Mouse (Mus musculus): Measurements from ENCODE around the gene Pde3a. TPM values are rescaled to one million over a fixed set of nuclear protein-coding genes. Genes with fewer than 3 reads are reported as not detected.

Pde3a gene
- polyA plus RNA-seq (2016; fragmentation: Nextera tagmentation; extraction: Ambion mirVana), result 2.8 and 2.9 TPM in 2 replicates

DNA sequence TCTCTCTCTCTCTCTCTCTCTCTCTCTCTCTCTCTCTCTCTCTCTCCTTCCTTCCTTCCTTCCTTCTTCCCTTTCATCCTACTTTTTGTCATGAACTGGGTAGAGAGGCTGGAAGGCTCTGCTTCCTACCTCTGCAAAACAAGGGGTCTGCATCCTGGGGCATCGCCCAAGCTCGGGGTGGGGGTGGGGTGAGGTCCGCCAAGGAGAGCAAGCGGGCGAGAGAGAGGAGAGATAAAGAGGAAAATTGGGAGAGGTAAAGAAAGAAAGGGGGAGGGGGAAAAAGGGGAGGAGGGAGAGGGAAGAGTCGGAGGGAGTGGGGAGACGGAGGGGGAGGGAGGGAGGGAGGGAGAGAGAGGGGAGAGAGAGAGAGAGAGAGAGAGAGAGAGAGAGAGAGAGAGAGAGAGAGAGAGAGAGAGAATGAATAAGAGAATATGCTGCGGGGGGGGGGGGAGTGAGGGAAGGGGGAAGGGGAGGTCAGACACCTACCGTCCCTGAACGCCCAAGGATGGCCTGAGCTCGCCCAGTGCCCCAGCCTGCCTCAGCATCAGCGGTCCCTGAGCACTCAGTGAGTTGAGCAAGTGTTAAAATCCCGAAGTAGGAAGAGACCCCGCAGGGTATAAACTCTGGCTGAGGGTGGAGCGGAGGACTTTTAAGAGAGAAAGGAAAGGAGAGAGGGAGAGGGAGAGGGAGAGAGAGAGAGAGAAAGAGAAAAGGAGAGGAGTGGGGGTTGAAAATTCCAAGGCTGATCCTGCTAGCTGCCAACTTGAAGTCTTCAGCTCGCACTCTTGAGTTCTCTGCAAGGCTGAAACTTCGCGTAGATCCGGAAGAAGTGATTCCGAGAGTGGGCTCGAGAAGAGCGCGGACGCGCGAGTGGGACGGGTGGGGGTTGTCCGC, at the start of gene Pde3a:
TSS of gene Pde3a (plus strand) at position 579 of the 894 bp plus-strand sequence.
- Histone ChIP-seq H3K4me3 (peak within 1 kb of the TSS; percentile 52), H3K4me2 (peak within 1 kb of the TSS; percentile 64), H3K9ac (peak within 1 kb of the TSS; percentile 37), H3K27me3 (replicated peaks) (peaks cover 39% of the 10 kb centered on the region), H3K27ac (peak within 1 kb of the TSS; percentile 45; the same call in 1 of the 2 replicates), H3K9me3 (replicated peaks) (no peaks in the 10 kb centered on the region), H3K36me3 (no peaks in the 10 kb centered on the region), H3K4me1 (no peaks in the 10 kb centered on the region)
- ATAC-seq, result no peak; the same call in 1 of the 2 replicates
- WGBS (ENCODE audit: insufficient replicate concordance), result 2% methylated on average over 27 of the region's 28 CpGs

DNA sequence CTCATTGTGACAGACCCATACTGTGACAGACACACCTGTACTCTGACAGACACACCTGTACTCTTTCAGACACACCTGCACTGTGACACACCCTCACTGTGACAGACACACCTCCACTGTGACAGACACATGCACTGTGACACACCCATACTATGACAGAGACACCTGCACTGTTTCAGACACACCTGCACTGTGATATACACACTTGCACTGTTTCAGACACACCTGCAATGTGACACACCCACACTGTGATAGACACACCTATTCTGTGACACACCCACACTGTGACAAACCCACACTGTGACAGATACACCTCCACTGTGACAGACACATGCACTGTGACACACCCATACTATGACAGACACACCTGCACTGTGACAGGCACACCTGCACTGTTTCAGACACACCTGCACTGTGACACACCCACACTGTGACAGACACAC, 48.9 kb upstream of the Pde3a start:
- no peaks in the 10 kb centered on the region for H3K36me3 ChIP-seq

DNA sequence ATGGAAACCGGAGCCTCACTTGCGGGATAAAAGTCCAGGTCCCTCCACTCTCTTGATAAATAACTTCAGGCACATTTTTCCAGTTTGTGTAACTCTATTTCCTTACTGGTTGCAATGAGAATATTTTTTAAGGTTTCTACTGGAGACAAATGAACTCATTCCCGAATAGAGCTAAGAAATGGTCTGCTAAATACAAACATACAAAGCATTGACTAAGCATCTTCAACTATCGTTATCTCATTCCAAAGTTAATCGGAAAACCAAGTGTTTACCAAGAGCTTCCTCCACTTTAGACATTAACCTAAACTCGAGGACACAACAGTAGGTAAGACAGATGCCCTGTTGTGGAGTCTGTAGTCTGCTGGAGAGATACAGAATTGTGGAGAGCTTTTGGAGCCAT, 41.5 kb upstream of the Pde3a start:
- Histone ChIP-seq H3K9me3 (replicated peaks) (no peaks in the 10 kb centered on the region), H3K4me2 (no peak overlapping the region), H3K27me3 (replicated peaks) (no peaks in the 10 kb centered on the region), H3K4me1 (no peaks in the 10 kb centered on the region), H3K36me3 (no peaks in the 10 kb centered on the region), H3K4me3 (no peak overlapping the region), H3K27ac (no peak overlapping the region), H3K9ac (no peak overlapping the region)
- WGBS (ENCODE audit: insufficient replicate concordance), result 63% methylated on average over 6 of the region's 6 CpGs
- no peak for ATAC-seq

More for the DNA sequence above, 48.9 kb upstream of the Pde3a start:
- no peaks in the 10 kb centered on the region for H3K4me1 ChIP-seq
- 0 out of 2 replicates have a peak, but pooled peaks have one; percentile 15 for ATAC-seq
- no peak overlapping the region for H3K4me3 ChIP-seq
- no peak overlapping the region for H3K27ac ChIP-seq
- no peaks in the 10 kb centered on the region for H3K9me3 ChIP-seq (replicated peaks)
- H3K27me3 ChIP-seq (replicated peaks), result no peaks in the 10 kb centered on the region
- H3K4me2 ChIP-seq, result no peak overlapping the region
- no peak overlapping the region for H3K9ac ChIP-seq

DNA sequence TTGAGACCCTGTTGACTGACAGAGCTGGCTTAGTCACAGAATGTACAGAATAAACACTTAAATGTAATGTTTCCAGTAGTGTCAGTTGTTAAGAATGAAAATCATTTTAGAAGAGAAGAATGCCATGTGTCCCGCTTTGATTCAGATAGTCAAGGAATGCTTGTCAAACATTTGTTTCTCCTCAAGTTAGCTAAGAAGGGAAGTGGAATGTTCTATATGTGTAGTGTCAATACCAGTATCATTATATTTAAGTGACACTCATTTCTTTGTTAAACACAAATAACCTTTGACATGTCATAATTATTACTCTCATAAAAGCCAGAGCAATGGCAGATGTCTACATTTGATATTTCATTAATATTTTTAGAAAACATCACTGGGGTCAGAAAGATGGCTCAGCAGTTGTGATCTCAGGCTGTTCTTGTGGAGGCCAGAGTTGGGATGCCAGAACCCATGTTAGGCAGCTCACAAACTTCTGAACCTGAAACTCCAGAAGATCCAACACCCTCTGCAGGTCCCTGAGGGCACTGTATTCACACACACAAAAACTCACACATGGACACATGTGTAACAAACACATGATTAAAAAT, 40.7 kb upstream of the Pde3a start:
- WGBS (ENCODE audit: insufficient replicate concordance), result 57% methylated on average over 1 of the region's 1 CpGs

DNA sequence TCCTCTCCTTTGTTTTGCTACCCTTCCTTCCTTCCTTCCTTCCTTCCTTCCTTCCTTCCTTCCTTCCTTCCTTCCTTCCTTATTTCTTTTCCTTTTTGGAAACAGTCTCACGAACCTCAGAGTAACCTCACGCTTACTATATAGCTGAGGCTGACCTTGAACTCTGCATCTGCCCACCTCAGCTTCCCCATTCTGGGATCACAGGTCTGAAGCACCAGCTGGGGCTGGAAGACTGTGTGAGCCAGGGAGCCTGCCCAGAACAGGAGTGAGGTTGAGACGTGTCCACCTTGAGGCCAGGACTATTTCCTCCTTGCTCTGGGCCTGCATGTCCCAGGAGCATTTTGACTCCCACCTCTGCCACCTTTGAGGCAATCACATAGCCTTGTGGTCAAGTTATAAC, 39.0 kb upstream of the Pde3a start:
- H3K4me3 ChIP-seq, result no peak overlapping the region
- ATAC-seq, result no peak
- H3K4me2 ChIP-seq, result no peak overlapping the region
- no peaks in the 10 kb centered on the region for H3K36me3 ChIP-seq
- WGBS (ENCODE audit: insufficient replicate concordance), result 81% methylated on average over 3 of the region's 3 CpGs
- H3K9ac ChIP-seq, result no peak overlapping the region
- no peaks in the 10 kb centered on the region for H3K9me3 ChIP-seq (replicated peaks)
- no peaks in the 10 kb centered on the region for H3K27me3 ChIP-seq (replicated peaks)
- no peak overlapping the region for H3K27ac ChIP-seq
- no peaks in the 10 kb centered on the region for H3K4me1 ChIP-seq

More for the DNA sequence above, 40.7 kb upstream of the Pde3a start:
- no peak overlapping the region for H3K9ac ChIP-seq
- no peak overlapping the region for H3K27ac ChIP-seq
- H3K4me3 ChIP-seq, result no peak overlapping the region
- ATAC-seq, result no peak
- H3K4me2 ChIP-seq, result no peak overlapping the region
- H3K9me3 ChIP-seq (replicated peaks), result no peaks in the 10 kb centered on the region
- H3K27me3 ChIP-seq (replicated peaks), result no peaks in the 10 kb centered on the region
- H3K4me1 ChIP-seq, result no peaks in the 10 kb centered on the region
- H3K36me3 ChIP-seq, result no peaks in the 10 kb centered on the region

DNA sequence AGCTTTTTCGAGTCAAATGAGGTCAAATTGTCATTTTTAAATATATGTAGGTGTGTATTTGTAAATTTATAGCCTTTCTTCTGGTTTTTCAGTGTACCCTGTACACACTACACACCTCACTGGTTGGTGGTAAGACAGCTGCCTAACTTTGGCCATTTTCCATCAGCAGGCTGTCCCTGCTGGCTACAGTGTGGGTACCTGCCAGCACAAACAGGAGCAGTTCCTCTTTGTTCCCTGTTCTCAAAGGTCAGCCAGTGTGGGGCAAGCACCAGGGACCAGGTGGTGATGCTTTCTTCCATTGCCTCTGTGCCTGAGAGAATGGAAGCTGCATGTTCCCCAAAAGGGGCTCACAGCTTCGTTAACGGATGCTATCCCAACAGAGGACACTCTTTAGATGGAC, 28.0 kb upstream of the Pde3a start:
- Histone ChIP-seq H3K4me2 (no peak overlapping the region), H3K36me3 (no peaks in the 10 kb centered on the region), H3K9me3 (replicated peaks) (no peaks in the 10 kb centered on the region), H3K27me3 (replicated peaks) (no peaks in the 10 kb centered on the region), H3K4me1 (no peaks in the 10 kb centered on the region), H3K27ac (no peak overlapping the region), H3K4me3 (no peak overlapping the region), H3K9ac (no peak overlapping the region)
- ATAC-seq, result no peak
- WGBS (ENCODE audit: insufficient replicate concordance), result 42% methylated on average over 3 of the region's 3 CpGs

DNA sequence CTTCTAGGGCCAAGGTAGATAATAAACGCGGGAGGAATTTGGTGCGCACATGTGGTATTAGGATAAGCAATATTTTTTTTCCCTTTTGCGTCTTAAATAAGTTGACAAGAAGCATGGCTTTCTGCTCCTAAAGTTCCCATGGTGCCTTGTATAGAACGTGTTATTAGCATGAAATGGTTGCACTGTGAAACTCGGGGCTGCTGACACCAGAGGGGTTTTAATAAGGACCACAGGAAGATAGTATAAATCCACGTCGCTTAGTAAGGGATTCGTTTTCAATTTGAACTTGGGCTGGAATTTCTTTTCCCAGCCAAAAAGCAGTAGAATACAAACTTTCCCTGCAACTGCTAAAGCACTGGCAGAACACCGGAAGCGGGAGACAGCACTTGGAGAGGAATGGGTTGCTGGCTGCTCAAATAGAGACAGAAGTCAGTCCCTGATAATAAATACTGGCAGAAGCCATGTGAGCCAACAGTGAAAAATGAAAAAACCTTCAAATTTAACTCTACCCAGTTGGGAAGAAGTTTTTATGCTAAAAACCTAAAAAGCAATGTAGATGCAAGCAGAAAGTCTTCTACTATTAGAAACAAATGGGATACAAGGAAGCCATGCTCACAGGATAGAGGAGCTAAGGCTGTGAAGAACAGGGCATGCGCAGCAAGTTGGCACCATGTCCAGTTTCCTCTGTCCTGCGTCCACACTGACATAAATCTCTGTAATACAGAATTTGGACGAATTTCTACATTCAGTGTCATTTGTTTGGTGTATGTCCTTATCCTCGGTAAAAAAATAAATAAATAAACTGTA, 22.0 kb upstream of the Pde3a start:
- H3K4me1 ChIP-seq, result no peaks in the 10 kb centered on the region
- WGBS (ENCODE audit: insufficient replicate concordance), result 71% methylated on average over 15 of the region's 15 CpGs
- no peaks in the 10 kb centered on the region for H3K27me3 ChIP-seq (replicated peaks)
- H3K27ac ChIP-seq, result no peak overlapping the region
- no peak overlapping the region for H3K4me2 ChIP-seq
- H3K4me3 ChIP-seq, result no peak overlapping the region
- H3K9ac ChIP-seq, result no peak overlapping the region
- no peaks in the 10 kb centered on the region for H3K36me3 ChIP-seq
- ATAC-seq, result no peak
- no peaks in the 10 kb centered on the region for H3K9me3 ChIP-seq (replicated peaks)

DNA sequence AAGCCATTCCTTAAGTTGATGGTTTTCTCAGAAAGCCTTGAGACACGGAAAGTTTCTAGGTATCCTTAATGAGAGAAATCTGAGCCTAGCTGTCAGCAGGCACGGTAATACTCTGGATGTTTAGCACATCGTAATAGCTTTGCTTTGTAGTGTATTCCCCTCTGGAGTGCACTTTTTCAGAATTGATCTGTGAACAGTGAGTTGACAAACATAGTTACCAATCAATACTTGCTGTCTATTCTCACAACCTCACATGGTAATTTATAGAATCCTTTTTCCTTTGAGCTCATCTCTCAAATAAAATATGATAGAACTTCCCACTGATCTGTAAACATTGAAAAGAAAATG, 21.4 kb upstream of the Pde3a start:
- H3K36me3 ChIP-seq, result no peaks in the 10 kb centered on the region
- no peak overlapping the region for H3K4me2 ChIP-seq
- 46% methylated on average over 3 of the region's 3 CpGs for WGBS (ENCODE audit: insufficient replicate concordance)
- no peak overlapping the region for H3K27ac ChIP-seq
- no peak for ATAC-seq
- H3K9ac ChIP-seq, result no peak overlapping the region
- no peak overlapping the region for H3K4me3 ChIP-seq
- no peaks in the 10 kb centered on the region for H3K4me1 ChIP-seq
- no peaks in the 10 kb centered on the region for H3K27me3 ChIP-seq (replicated peaks)
- H3K9me3 ChIP-seq (replicated peaks), result no peaks in the 10 kb centered on the region

DNA sequence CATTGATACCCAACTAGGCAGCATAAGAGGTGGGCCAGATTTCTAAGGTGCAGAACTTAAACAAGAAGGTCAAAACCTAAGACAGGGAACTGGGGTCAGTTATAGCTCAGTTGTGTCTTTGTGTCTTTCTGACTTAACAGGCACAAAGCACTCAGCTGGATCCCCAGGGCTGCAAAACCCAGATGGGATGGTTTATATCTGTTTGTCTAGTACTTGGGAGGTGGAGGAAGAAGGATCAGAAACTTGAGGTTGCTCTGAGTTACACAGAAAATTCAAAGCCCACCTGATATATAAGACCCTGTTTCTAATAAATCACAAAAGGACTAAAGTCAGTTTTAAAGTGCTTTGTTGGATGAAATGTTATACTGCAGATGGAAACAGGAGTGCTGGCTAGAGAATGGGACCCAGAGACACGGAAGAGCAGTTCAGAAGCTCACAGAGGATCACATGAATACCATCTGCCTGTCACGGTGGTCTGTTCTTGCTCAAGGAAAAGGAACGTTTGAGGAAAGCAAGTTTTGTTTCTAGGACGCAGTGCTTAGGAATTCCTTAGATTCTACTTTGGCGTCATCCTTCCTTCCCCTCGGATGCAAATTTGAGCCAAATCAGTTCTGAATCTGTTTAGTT, 16.2 kb upstream of the Pde3a start:
- Histone ChIP-seq H3K27ac (no peak overlapping the region), H3K4me3 (no peak overlapping the region), H3K9me3 (replicated peaks) (no peaks in the 10 kb centered on the region), H3K27me3 (replicated peaks) (no peaks in the 10 kb centered on the region), H3K4me1 (no peaks in the 10 kb centered on the region), H3K36me3 (no peaks in the 10 kb centered on the region), H3K9ac (no peak overlapping the region), H3K4me2 (no peak overlapping the region)
- no peak for ATAC-seq
- WGBS (ENCODE audit: insufficient replicate concordance), result 56% methylated on average over 6 of the region's 6 CpGs

DNA sequence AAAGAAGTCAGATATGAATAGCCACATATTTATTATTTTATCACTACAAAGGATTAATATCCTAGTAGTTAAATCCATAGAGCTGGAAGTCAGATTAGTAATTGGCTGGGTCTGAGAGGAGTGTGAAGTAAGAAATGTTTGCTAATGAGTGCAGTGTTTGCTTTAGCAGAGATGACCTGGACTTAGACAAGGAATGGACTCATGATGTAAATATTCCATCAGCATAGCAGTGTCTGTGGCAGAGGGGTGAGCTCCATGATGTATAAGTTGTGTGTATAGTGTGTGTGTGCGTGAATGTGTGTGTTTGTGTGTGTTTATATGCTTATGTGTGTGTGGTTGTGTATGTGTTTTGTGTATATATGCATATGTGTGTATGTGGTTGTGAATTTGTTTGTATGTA, 7.3 kb upstream of the Pde3a start:
- ATAC-seq, result no peak
- WGBS (ENCODE audit: insufficient replicate concordance), result 67% methylated on average over 1 of the region's 1 CpGs

DNA sequence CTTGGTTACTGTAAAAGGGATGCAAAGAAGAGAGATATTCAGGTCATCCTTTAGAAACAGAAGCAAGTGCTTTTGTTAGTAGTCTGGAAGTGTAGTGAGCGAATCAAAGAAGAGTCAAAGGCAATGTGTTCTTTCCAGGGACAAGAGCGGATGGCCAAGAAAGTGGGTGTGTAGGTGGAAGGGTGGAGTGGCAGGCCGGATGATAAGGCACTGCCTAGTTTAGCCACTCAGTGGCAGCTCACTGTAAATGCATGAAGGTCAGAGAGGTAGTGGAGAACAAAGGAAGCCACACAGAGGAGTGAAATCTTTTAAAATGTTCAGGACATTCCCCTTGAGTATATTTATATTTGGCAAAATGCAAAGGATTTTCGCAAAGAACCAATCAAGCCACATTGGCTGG, 4.0 kb upstream of the Pde3a start:
- Histone ChIP-seq H3K9ac (no peak overlapping the region), H3K4me2 (no peak overlapping the region), H3K4me1 (no peaks in the 10 kb centered on the region), H3K27ac (no peak overlapping the region), H3K36me3 (no peaks in the 10 kb centered on the region), H3K27me3 (replicated peaks) (peaks cover 23% of the 10 kb centered on the region), H3K4me3 (no peak overlapping the region), H3K9me3 (replicated peaks) (no peaks in the 10 kb centered on the region)
- ATAC-seq, result no peak
- 59% methylated on average over 4 of the region's 4 CpGs for WGBS (ENCODE audit: insufficient replicate concordance)

More for the DNA sequence above, 7.3 kb upstream of the Pde3a start:
- Histone ChIP-seq H3K9ac (no peak overlapping the region), H3K27ac (no peak overlapping the region), H3K4me3 (no peak overlapping the region), H3K4me2 (no peak overlapping the region), H3K36me3 (no peaks in the 10 kb centered on the region), H3K9me3 (replicated peaks) (no peaks in the 10 kb centered on the region), H3K4me1 (no peaks in the 10 kb centered on the region), H3K27me3 (replicated peaks) (no peaks in the 10 kb centered on the region)

All from liver, embryonic 12.5 days (tissue).